Mouse (Mus musculus): ENCODE measurements around the gene Rilp.

Rilp gene

DNA sequence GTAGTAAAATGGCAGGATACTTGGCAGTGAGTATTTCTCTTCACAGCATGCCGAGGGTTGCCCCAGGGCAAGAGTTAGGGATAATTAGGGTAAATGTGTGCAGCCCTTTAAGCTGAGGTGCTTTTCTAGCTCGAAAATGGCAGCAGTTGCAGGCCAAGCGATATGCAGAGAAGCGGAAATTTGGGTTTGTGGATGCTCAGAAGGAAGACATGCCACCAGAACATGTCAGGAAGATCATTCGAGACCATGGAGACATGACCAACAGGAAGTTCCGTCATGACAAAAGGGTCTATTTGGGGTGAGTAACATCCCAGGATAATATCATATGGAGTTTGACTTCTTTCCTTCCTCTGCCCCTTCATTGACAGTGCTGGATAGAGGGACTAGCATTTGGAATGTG, 22.4 kb upstream of the Rilp start:
- no peak for DNase-seq (ENCODE audit: low spot score in 2 of 2)

DNA sequence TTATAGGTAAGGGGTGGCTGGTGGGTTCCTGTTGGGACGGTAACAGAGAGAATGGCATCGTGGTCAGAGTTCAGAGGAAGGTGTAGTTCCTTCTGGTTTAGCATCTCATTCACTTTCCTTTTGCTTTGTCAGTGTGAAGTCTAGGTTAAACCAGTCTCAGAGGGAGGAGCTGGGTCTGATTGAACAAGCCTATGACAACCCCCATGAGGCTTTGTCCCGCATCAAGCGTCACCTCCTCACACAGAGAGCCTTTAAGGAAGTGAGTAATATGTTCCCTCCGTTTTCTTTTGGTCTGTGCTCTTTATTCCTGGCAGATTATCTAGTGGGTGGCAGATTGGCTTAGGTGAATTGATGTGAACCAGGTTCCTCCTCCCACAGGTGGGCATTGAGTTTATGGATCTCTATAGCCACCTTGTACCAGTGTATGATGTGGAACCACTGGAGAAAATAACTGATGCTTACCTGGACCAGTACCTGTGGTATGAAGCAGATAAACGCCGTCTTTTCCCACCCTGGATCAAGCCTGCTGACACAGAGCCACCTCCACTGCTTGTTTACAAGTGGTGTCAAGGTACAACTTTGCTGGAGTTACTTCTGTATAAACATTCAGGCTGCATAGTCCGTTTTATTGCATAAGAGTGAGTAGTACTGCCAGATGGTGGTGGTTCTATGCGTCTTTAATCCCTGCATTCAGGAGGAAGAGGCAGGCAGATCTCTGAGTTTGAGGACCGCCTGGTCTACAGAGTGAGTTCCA, 15.4 kb upstream of the Rilp start:
- DNase-seq (ENCODE audit: low spot score in 2 of 2) = no peak

DNA sequence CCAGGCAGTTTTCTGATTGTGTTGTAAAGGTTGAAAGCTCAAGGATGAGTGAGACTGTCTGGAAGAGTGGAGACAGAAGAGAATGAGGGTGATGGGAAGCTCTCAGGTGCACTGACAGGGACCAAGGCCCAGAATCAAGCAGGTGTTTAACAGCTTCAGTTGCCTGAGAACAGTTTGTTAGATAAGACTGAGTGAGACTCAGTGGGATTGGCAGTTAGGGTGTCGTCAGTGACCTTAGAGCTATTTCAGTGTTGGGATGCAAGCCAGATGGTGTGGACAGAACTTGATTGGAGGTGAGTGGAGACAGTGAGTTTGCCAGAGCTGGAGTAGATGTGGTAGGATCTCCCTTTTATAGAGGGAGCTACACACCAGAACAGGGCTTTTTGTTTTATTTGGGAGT, 11.8 kb upstream of the Rilp start:
- no peak for DNase-seq (ENCODE audit: low spot score in 2 of 2)

DNA sequence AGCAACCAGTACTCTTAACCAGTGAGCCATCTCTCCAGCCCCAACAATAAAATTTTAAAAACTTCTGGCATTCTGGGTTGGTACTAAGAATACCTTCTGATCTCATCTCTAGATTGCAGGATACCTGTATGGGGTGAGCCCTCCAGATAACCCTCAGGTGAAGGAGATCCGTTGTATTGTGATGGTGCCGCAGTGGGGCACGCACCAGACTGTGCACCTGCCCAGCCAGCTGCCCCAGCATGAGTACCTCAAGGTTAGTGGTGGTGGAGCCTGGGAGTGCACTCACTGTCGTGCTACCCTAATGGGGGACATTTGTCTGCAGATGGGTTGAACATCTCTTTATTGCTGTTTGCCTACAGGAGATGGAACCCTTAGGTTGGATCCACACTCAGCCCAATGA, 1.7 kb upstream of the Rilp start:
- no peak for DNase-seq (ENCODE audit: low spot score in 2 of 2)

DNA sequence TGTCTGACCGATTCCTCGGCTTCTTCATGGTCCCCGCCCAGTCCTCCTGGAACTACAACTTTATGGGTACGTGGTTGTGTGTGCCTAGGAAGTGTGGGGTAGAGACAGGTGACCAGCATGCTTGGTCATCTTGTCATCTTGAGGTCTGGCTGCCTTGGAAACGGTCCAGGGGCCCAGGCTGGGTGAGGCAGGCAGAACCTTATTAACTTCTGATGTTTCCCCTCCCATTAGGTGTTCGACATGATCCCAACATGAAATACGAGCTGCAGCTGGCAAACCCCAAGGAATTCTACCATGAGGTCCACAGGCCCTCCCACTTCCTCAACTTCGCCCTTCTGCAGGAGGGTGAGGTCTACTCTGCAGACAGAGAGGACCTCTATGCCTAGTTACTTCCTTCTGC, 990 bp upstream of the Rilp start:
- DNase-seq (ENCODE audit: low spot score in 2 of 2) = no peak

DNA sequence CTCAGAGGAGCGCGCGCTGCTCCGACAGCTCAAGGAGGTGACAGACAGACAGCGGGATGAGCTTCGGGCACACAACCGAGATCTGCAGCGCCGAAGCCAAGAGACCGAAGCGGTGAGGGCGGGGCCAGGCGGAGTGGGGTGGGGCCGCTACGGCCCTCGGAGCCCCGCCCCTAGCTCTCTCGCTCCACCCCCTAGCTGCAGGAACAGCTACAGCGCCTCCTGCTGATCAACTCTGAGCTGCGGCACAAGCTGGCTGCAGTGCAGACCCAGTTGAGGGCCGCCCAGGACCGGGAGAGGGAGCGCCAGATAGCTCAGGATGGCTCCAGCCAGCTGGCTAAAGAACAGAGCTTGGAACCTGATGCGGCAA, 716 bp downstream of the Rilp start:
- DNase-seq (ENCODE audit: low spot score in 2 of 2) = peak; percentile 86 to 90

DNA sequence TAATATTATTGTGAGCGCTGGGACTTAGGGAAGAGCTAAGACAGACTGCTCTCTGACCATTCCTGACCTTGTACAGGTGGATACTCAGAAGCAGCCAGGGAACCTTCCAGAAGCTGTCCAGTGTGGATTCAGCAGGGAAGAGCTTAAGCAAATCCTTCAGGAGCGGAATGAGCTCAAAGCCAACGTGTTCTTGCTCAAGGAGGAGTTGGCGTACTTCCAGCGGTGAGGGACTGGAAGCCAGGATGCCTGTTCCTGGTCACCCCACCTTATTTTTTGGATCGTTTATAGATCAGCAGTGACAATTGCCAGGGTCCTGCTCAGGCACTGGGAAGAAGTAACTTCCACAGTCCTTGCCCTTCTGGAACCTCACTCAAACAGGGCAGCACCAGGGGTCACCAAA, 1.3 kb downstream of the Rilp start:
- no peak for DNase-seq (ENCODE audit: low spot score in 2 of 2)

DNA sequence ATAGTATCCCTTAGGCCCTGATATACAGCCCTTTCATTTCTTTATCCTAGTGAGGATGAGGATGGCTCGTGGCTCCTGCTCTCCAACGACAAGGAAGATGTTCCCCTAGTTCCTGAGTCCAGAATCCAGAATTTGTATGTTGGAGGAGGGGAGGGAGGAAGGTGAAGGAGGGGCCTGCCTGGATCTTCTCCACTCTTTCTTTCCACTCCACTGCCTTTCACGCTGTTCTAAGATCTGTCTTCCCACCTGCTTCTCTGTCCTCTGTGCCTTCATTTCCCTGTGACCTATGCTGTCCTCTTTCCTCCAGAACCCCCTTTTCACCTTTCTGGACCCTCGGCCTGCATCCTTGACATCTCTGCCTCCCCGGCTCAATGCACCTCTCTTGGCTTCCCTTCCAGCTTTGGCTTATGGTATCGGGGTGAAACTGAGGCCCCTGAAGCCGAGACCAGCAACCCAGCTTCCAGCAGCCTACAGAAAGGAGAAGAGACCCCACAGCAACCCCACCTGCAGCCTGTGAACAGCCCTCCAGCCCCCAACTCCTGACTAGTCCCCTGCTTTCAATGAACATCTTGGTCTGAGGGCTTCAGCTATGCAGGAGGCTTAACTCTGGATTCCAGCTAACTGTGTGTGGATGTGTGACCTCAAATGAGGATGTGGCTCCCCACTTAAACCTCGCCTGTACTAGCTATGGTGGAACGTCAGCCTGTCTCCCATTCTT, 2.6 kb downstream of the Rilp start:
- DNase-seq (ENCODE audit: low spot score in 2 of 2) = no peak

DNA sequence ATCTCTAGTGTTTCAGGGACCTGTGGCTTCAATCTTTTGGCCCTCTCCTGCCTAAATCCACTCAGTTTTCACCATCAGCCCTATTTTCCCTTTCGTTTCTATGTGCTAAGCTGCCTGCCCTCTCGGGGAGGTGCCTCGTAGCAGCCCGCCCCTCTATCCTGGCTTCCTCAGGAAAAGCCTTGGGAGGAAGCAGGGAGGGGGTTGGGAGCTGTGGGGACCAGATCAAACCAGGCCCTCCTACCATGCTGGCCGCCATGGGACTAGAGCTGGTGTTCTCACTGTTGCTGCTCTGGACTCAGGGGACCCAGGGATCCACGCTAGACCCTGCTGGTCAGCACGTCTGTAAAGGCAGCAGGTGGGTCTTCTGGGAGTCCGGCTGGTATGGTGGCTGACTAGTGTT, 3.4 kb downstream of the Rilp start, which contains the start of gene Scarf1:
Gene Scarf1, plus strand, starts transcription at position 205 of the 400 bp plus-strand sequence.
- DNase-seq (ENCODE audit: low spot score in 2 of 2) = no peak

DNA sequence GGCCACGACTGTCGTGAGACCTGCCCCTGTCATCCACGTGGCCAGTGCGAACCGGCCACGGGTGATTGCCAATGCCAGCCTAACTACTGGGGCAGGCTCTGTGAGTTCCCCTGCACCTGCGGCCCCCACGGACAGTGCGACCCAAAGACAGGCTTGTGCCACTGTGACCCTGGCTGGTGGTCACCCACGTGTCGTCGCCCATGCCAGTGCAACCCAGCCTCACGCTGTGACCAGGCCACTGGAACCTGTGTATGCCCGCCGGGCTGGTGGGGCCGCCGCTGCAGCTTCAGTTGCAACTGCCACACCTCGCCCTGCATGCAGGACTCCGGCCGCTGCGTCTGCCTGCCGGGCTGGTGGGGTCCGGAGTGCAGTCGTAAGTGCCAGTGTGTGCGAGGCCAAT, 5.3 kb downstream of the Rilp start:
- no peak for DNase-seq (ENCODE audit: low spot score in 2 of 2)

DNA sequence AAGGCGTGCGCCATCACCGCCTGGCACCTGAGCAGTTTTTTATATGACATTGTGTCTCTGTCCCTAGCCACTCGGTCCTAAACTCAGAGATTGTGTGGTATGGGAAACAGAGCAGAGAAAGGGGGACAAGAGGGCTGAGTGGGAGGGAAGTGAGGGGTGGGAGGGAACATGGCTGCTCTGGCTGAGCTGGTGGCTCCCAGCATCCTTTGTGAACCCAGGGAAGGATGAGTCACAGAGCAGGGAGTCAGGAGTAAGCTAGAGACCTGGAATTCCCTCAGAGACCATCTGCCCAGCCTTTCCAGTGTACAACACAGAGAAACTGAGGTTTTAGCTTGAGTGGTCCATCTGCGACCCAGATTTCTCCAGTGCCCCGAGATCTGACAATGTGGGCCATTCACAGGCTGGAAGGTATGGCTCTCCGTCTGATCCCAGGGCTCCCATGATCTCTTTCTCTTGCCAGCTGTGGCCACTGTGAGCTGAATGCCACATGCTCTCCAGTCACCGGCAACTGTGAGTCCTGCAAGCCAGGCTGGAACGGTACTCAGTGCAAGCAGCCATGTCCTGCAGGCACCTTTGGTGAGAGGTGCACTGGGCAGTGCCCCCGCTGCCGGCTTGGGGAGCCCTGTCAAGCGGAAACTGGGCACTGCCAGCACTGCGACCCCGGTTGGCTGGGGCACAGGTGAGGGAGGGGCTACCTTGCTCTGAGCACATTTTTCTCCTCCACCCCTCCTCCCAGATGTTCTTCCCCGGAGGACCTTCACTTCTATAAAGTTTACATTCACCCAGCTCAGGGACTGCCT, 10.1 kb downstream of the Rilp start:
- no peak for DNase-seq (ENCODE audit: low spot score in 2 of 2)

DNA sequence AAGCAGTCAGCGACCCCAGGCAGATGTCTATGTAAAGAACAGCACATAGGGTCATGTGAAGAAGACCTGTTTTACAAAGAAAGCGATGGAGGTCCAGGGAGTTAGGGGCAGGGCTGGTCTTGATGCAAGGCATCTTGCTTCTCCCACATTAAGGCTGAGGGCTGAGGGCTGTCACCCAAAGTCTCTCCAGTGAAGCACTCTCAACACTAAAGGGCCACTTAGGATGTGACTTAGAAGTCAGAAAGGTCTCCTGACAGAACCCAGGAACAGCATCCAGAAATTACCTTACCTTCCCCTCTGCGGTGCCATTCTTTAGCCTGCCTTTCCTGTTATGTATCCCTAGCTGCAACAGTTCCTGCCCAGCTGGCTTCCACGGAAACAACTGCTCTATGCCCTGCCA, 11.7 kb downstream of the Rilp start:
- DNase-seq (ENCODE audit: low spot score in 2 of 2) = no peak

DNA sequence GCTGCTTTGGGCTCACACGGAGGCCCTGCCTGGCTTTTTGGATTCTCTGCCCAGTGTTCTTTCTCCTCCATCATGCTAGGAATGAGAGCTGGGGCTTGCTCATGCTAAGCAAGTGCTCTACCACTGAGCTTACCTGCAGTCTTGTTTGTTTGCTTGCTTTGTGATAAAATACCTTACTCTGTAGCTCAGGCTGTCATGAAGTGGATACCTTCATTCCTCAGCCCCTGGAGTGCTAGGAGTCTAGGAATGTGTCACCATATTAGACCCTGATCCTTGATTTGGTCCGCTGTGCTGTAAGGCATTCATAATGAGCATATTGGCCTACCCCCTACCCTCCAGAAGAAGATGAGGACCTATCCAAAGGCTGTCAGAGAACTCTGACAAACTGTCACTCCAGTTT, 12.9 kb downstream of the Rilp start:
- DNase-seq (ENCODE audit: low spot score in 2 of 2) = no peak

DNA sequence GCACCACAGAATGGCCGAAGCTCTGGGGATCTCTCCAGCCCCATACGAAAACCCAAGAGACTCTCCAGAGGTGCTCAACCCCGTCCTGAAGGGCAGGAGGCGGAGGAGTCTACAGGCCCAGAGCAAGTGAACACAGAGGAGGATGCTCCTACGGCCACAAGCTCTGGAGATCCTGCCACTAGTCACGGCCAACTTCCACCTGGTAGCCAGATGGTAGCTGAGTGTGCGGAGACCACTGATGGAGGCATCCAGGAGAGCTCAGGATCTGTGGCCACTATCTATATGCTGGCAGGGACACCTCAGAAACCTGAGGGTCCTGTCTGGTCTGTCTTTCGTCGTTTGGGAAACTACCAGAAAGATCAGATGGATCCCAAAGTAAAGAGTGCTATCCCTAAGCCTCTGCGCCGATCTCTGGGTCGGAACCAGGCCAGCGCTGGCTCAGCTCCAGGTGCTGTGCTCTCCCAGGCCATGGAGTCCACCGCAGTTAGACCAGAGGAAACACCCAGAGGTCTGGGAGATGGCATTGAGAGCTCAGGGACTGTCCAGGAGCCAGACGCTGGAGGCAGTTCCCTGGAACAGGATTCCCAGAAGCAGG, 15.7 kb downstream of the Rilp start:
- no peak for DNase-seq (ENCODE audit: low spot score in 2 of 2)

DNA sequence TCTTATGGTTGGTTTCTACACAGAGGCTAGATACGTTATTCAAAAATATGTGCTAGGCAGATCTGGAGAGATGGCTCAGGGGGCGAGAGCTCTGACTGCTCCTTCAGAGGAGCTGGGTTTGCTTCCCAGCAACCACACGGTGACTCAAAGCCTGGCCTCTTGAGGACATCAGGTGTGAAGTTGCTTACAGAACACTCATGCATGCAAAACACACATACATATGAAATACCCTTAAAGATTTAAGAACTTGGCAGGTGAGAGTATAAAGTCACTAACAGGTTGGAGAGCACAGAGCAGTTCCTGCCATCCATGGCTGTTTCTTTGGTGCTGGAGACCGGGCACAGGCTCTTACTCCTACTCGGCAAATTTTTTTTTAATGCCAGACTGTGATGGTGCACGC, 17.0 kb downstream of the Rilp start:
- no peak for DNase-seq (ENCODE audit: low spot score in 2 of 2)

DNA sequence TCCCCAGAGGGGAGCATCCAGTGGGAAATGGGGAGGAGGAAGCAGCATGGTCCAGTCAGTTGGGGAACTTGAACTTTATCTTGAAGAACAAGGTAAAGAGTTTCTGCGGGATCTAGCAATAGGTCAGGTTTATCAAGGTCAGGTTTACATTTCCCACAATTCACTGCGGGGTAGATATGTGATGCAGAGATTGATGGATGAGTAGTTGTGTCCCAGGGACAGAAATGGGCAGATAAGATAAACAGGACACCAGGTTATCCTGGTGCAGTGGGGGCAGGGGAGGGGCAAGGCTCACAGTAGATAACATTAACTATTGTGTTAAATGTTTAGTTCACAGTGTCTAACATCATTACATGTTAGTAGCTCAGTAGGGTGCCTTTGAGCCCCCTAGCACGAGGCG, 19.9 kb downstream of the Rilp start:
- DNase-seq (ENCODE audit: low spot score in 2 of 2) = no peak

DNA sequence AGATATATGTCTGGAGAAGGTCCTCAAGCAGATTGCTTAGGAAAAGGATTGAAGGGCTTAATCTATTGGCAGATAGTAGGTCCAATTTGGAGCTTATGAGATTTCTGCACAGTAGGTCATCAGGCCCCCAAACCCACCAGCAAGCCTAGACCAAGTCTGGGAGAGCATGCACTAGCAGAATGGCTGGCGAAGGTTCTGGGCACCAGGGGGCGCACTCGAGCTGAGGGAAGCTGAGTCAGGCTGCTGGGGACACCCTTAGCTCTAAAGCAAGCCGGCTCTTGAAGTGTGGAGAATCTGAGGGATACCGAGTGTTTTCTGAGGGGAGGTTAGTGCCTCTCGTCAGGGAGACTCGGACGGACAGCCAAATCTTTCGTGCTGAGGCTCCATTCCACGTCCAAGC, 20.4 kb downstream of the Rilp start:
- DNase-seq (ENCODE audit: low spot score in 2 of 2) = peak; percentile 89 to 94

DNA sequence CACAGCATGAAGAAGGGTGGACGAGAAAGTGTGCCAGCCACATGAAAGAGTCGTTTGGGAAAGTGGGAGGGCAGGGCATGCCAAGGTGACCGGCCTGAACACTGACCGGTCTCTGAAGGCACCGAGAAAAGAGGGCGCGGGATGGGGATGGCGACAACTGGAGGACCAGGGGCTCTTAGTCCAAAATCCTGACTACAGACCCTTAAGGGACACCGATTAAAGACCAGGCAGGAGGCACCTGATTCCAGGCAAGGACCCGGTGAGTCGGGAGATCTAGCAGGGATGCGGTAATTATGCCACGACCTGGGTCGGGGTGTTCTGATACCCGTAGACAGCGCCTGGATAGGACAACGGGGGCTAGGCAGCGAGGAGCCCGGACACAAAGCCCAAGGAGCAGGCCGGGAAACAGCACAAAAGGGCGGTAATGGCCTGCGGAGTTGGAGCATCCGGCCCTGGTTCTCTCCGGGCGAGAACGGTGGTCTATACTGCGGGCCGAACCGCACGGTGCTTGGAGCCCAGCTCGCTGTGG, 21.0 kb downstream of the Rilp start:
- DNase-seq (ENCODE audit: low spot score in 2 of 2) = no peak

DNA sequence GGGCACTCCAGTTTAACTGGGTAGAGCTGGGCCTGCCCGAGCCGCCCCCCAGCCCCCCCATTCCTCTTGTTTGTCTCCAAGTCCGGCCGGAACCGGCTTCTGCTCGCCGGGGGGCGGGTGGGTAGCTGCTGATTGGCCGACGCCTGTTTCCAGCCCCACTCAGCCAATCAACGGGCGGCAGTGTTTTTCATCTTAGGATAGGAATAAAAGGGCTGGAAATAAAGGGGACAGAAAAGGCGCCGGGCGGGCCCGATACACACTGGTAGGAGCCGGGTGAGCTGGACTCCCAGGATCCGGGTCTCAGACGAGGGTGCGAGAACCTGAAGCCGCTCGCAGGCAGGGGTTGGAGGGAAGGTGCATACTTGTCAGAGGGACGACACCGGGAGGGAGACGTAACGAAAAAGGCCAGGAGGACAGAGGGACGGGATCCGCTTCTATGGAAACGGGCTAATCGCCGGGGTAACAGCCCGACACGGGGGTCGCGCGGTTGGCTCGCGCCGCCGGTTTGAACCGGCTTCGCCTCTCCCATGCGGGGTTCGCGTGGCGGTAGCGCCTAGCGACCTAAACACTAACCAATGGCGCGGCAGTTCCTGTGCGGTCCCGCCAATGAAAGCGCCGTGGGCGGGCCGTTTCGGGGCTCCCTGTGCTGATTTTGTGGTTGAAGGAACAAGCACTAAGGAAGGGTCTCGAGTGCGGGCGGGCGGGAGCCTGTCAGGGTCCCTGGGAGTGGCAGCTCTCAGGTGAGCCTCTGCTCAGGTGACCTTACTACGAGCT, 21.8 kb downstream of the Rilp start, which contains the start of gene Slc43a2:
Gene Slc43a2, plus strand, starts transcription at position 226 of the 774 bp plus-strand sequence.
- DNase-seq (ENCODE audit: low spot score in 2 of 2) = peak; percentile 97 to 99

DNA sequence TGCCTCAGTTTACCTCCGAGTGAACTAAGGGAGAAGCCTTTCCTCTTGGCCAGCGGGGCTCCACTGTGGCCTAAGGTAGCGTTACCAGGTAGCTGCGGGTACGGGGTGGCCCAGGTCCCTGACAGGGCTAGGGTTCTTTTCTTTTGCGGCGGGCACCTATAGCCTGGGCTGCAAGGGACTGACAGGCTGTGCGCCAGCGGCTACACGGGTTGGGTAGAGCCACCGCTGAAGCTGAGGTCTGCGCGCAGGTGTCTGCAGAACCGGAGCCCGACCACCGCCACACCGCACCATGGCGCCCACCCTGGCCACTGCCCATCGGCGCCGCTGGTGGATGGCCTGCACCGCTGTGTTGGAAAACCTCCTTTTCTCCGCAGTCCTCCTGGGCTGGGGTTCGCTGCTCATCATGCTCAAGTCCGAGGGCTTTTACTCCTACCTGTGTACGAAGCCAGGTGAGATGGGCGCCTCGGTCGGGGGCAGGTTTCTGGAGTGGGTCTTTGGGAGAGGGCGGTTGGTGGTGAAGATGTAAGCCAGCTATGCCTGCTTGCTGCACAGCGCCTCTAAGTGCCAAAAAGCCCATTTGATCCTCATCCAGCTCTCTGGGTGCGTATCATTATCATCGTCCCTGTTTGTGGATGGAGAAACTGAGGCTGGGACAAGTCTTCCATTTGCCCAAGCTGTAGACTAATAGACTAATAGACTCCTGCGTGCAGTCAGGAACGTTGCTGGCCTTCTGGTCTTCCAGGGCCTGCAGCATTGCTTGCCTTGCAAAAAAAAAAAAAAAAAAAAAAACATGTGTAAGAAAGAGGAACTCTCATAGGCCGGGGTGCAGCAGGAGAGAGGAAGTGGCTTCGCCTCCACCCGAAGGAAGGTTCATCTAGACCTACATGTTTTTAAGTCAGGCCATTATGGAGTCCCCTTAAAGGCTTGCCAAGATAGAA, 22.7 kb downstream of the Rilp start:
- DNase-seq (ENCODE audit: low spot score in 2 of 2) = no peak
